Mouse (Mus musculus): ENCODE results near the gene Tmem204.

DNA sequence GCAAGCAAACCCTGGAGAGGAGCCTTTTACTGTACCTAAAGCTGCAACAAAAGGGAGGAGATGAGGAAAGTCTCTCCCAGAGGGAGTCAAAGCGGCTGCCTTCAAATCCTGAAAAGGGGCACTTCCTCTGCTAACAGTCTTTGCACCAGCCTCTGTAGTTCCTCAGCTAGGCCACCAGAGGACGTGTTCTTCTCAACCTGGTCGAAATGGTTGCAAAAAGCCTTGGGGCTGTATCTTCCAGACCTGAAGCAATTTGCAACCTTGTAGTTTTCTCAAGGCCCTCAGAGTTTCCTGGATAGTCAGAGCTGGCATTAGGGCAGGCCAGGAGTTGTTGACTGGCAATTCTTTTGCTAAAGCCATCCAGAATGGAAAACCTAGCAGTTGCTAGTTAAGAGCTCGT lies 33.9 kb upstream of the Tmem204 start:
- TF ChIP-seq MAFK (IDR thresholded peaks at IDR 0.05; ENCODE audit: insufficient read depth, low read depth, low read length) (no peak), CHD2 (IDR thresholded peaks at IDR 0.05; ENCODE audit: low read depth, low read length) (no peak), HCFC1 (IDR thresholded peaks at IDR 0.05; ENCODE audit: borderline replicate concordance, insufficient read depth, low read length) (no peak), ZC3H11A (IDR thresholded peaks at IDR 0.05; ENCODE audit: borderline replicate concordance, low read depth, low read length) (peak; percentile 73)

Data from ES-E14 (cell line).